ENCODE assay signal across 8 mouse cellular contexts in the genomic region with DNA sequence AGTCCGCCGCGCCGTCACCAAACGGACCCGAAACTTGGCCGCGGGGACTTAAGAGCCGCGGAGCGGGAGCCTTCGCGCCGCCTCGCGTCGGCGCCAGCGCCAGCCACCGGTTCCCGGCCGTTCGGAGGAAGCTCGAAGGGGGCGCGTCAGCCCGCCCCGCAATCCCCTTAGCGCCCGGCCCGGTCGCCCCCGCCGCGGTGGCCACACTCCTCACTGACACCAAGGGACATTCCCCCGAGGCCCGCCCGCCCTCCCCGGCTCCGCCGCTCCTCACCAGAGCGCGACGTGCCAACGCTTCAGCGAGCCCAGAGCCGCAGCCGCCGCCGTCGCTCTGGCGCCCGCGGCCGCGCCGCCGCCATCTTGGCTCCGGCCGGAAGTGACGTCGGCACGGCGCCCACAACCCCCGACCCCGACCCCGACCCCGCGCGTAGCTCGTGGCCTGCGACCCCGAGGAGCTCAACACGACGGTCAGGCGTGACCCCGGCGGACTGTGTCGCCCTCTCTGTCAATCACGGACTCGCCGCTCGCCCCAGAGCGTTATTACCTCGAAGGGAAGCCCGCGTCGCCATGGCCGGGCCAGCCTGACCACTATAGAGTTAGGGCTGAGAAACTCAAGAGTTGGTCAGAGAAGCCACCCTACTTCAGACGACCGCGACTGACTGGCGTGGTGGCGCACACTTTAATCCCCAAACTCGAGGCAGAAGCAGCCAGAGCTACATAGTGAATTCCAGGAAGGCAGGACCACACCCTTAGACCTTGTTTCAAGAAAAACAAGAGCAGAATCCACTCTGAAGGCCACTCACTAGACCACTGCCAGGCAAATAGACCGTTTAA. TPM values are rescaled to one million over a fixed set of nuclear protein-coding genes. Genes with fewer than 3 reads are reported as not detected.
DNase-seq lines count a peak whose midpoint lies in the region.

A gene (minus strand): TSS at position 655 of the 834 bp plus-strand sequence.

- intact Hi-C loops in gastrocnemius, postnatal 14 days (cut with DNase I; ENCODE audit: low total_unique reads): no loop called here

- WGBS in macrophage (ENCODE audit: missing documents): 3% methylated on average over 82 of the region's 96 CpGs

- peak within 1 kb of the TSS; percentile 51 for H3K27ac ChIP-seq in macrophage

- no peaks in the 10 kb centered on the region for H3K36me3 ChIP-seq in macrophage (ENCODE audit: inconsistent target)

- peak within 1 kb of the TSS; percentile 47 for H3K4me3 ChIP-seq in macrophage (ENCODE audit: inconsistent target)

- H3K79me2 ChIP-seq in macrophage (ENCODE audit: inconsistent target): peaks cover 34% of the 10 kb centered on the region

- peak; percentile 70 to 72 for DNase-seq in adrenal gland, adult 18-20 months (ENCODE audit: low spot score in 2 of 2)
- DNase-seq in embryo, embryonic 10.5 days (ENCODE audit: low spot score): peak; percentile 81
- peak; percentile 64 for DNase-seq in gastrocnemius, postnatal 14 days
- peak; percentile 80 for DNase-seq in induced T-regulatory cell, adult 2 months (ENCODE audit: low read depth)
- peak; percentile 38 to 55 for DNase-seq in left cerebral cortex, adult 8-10 months (ENCODE audit: low spot score in 2 of 2)
- peak; percentile 59 for DNase-seq in retina, postnatal 7 days (ENCODE audit: low read depth, low spot score)
- peak; percentile 59 for DNase-seq in urinary bladder, adult 2 months (ENCODE audit: low spot score)

RNA-seq across cellular contexts. Expression of the gene that starts here (rescaled TPM):
- 10 to 100 TPM; 25.7 to 35.1 TPM for total RNA-seq in adrenal gland, adult 18-20 months (2021)
- total RNA-seq in gastrocnemius, postnatal 14 days (2021): 10 to 100 TPM; 18.7 to 19.8 TPM
- total RNA-seq in left cerebral cortex, adult 8-10 months (2022): 10 to 100 TPM; 35.9 to 40.1 (median 39.0) TPM
- 10 to 100 TPM; 55.9 to 99.4 (median 67.0) TPM for total RNA-seq in macrophage (2018; cell fraction: chromatin; rRNA removed)
- 10 to 100 TPM; 17.9 to 29.7 (median 22.2) TPM for total RNA-seq in macrophage (2018; cell fraction: cytosol; rRNA removed)
- 10 to 100 TPM; 44.6 to 85.2 (median 55.1) TPM for total RNA-seq in macrophage (2018; cell fraction: nucleus; rRNA removed)
- polyA plus RNA-seq in macrophage (2018): 15.1 to 17.2 TPM (median 15.4 TPM) in 3 replicates
- 12.1 and 18.0 TPM in 2 replicates for polyA plus RNA-seq in urinary bladder, adult 2 months (2012; rRNA removed)

Comparison
In these comparisons a context has a peak if more than half of its experiments do, and no peak if none do; other contexts are left out.
1. Peak in every context shown above with its lines: DNase-seq, H3K4me3 ChIP-seq and H3K27ac ChIP-seq.